Mouse (Mus musculus): ENCODE measurements around the gene Endod1. TPM values are rescaled to one million over a fixed set of nuclear protein-coding genes. Genes with fewer than 3 reads are reported as not detected.

Endod1 gene
- polyA plus RNA-seq, 1 experiment from 2014 or later, result 25.0 TPM

GRCm38 (mm10) chr9:14394956-14395561 lies 13.8 kb upstream of the Endod1 start:
- no peak overlapping the region for H3K27ac ChIP-seq (replicated peaks)
- ATAC-seq (ENCODE audit: insufficient number of reproducible peaks, low FRiP score, low TSS enrichment, low read depth), result no peak
- no peak overlapping the region for H3K4me3 ChIP-seq (replicated peaks)
- H3K27me3 ChIP-seq, result no peaks in the 10 kb centered on the region
- no peaks in the 10 kb centered on the region for H3K36me3 ChIP-seq
- no peaks in the 10 kb centered on the region for H3K9me3 ChIP-seq (replicated peaks)
- no peak overlapping the region for H3K4me2 ChIP-seq (replicated peaks)
- H3K9ac ChIP-seq, result no peak overlapping the region
- H3K4me1 ChIP-seq, result no peaks in the 10 kb centered on the region
- 46% methylated on average over 2 of the region's 2 CpGs for WGBS

- no peak overlapping the region for H3K27ac ChIP-seq (replicated peaks)
- H3K4me1 ChIP-seq, result no peaks in the 10 kb centered on the region
- ATAC-seq (ENCODE audit: insufficient number of reproducible peaks, low FRiP score, low TSS enrichment, low read depth), result no peak
- H3K36me3 ChIP-seq, result no peaks in the 10 kb centered on the region
- H3K27me3 ChIP-seq, result no peaks in the 10 kb centered on the region
- whole genome bisulfite sequencing, result 80% methylated on average over 3 of the region's 3 CpGs
- no peaks in the 10 kb centered on the region for H3K9me3 ChIP-seq (replicated peaks)
- no peak overlapping the region for H3K4me3 ChIP-seq (replicated peaks)
- H3K9ac ChIP-seq, result no peak overlapping the region
- H3K4me2 ChIP-seq (replicated peaks), result no peak overlapping the region
Observed at GRCm38 (mm10) chr9:14391841-14392318, 10.6 kb upstream of the Endod1 start.

- Histone ChIP-seq H3K27ac (replicated peaks) (no peak overlapping the region), H3K36me3 (no peaks in the 10 kb centered on the region), H3K9me3 (replicated peaks) (no peaks in the 10 kb centered on the region), H3K27me3 (no peaks in the 10 kb centered on the region), H3K4me2 (replicated peaks) (no peak overlapping the region), H3K4me1 (no peaks in the 10 kb centered on the region), H3K9ac (no peak overlapping the region), H3K4me3 (replicated peaks) (no peak overlapping the region)
- WGBS, result 93% methylated on average over 9 of the region's 9 CpGs
- no peak for ATAC-seq (ENCODE audit: insufficient number of reproducible peaks, low FRiP score, low TSS enrichment, low read depth)
Observed at GRCm38 (mm10) chr9:14391286-14391685, 10.0 kb upstream of the Endod1 start.

- Histone ChIP-seq H3K4me3 (replicated peaks) (no peak overlapping the region), H3K27me3 (no peaks in the 10 kb centered on the region), H3K9me3 (replicated peaks) (no peaks in the 10 kb centered on the region), H3K27ac (replicated peaks) (no peak overlapping the region), H3K36me3 (no peaks in the 10 kb centered on the region), H3K9ac (no peak overlapping the region), H3K4me1 (no peaks in the 10 kb centered on the region), H3K4me2 (replicated peaks) (no peak overlapping the region)
- ATAC-seq (ENCODE audit: insufficient number of reproducible peaks, low FRiP score, low TSS enrichment, low read depth), result no peak
- WGBS, result 84% methylated on average over 1 of the region's 1 CpGs
Observed at GRCm38 (mm10) chr9:14390278-14390677, 9.0 kb upstream of the Endod1 start.

- H3K36me3 ChIP-seq, result no peaks in the 10 kb centered on the region
- no peak overlapping the region for H3K4me3 ChIP-seq (replicated peaks)
- H3K9me3 ChIP-seq (replicated peaks), result no peaks in the 10 kb centered on the region
- no peak for ATAC-seq (ENCODE audit: insufficient number of reproducible peaks, low FRiP score, low TSS enrichment, low read depth)
- H3K9ac ChIP-seq, result no peak overlapping the region
- no peaks in the 10 kb centered on the region for H3K27me3 ChIP-seq
- H3K4me2 ChIP-seq (replicated peaks), result no peak overlapping the region
- H3K4me1 ChIP-seq, result no peaks in the 10 kb centered on the region
- 66% methylated on average over 4 of the region's 4 CpGs for WGBS
- H3K27ac ChIP-seq (replicated peaks), result no peak overlapping the region
Observed at GRCm38 (mm10) chr9:14389050-14389621, 7.8 kb upstream of the Endod1 start.

GRCm38 (mm10) chr9:14388001-14388400 lies 6.7 kb upstream of the Endod1 start:
- H3K27me3 ChIP-seq, result no peaks in the 10 kb centered on the region
- H3K4me3 ChIP-seq (replicated peaks), result no peak overlapping the region
- no peak overlapping the region for H3K4me2 ChIP-seq (replicated peaks)
- no peak overlapping the region for H3K9ac ChIP-seq
- H3K4me1 ChIP-seq, result no peaks in the 10 kb centered on the region
- no peaks in the 10 kb centered on the region for H3K9me3 ChIP-seq (replicated peaks)
- 94% methylated on average over 1 of the region's 1 CpGs for WGBS
- ATAC-seq (ENCODE audit: insufficient number of reproducible peaks, low FRiP score, low TSS enrichment, low read depth), result no peak
- H3K36me3 ChIP-seq, result no peaks in the 10 kb centered on the region
- no peak overlapping the region for H3K27ac ChIP-seq (replicated peaks)

- H3K4me2 ChIP-seq (replicated peaks), result no peak overlapping the region
- H3K9ac ChIP-seq, result no peak overlapping the region
- no peaks in the 10 kb centered on the region for H3K36me3 ChIP-seq
- WGBS, result 87% methylated on average over 9 of the region's 9 CpGs
- peaks cover 1% of the 10 kb centered on the region; the same call in 1 of the 2 replicates for H3K4me1 ChIP-seq
- no peak for ATAC-seq (ENCODE audit: insufficient number of reproducible peaks, low FRiP score, low TSS enrichment, low read depth)
- H3K4me3 ChIP-seq (replicated peaks), result no peak overlapping the region
- H3K27ac ChIP-seq (replicated peaks), result no peak overlapping the region
- H3K9me3 ChIP-seq (replicated peaks), result no peaks in the 10 kb centered on the region
- H3K27me3 ChIP-seq, result no peaks in the 10 kb centered on the region
Observed at GRCm38 (mm10) chr9:14386831-14387230, 5.5 kb upstream of the Endod1 start.

- Histone ChIP-seq H3K4me2 (replicated peaks) (no peak overlapping the region), H3K9ac (no peak overlapping the region), H3K4me3 (replicated peaks) (no peak overlapping the region), H3K27ac (replicated peaks) (no peak overlapping the region), H3K9me3 (replicated peaks) (no peaks in the 10 kb centered on the region), H3K27me3 (no peaks in the 10 kb centered on the region), H3K36me3 (no peaks in the 10 kb centered on the region), H3K4me1 (peaks cover 6% of the 10 kb centered on the region; the same call in 1 of the 2 replicates)
- ATAC-seq (ENCODE audit: insufficient number of reproducible peaks, low FRiP score, low TSS enrichment, low read depth), result no peak
- 83% methylated on average over 8 of the region's 8 CpGs for WGBS
Observed at GRCm38 (mm10) chr9:14385665-14386064, 4.4 kb upstream of the Endod1 start.

- Histone ChIP-seq H3K27me3 (no peaks in the 10 kb centered on the region), H3K9ac (no peak overlapping the region), H3K4me2 (replicated peaks) (no peak overlapping the region), H3K4me3 (replicated peaks) (no peak overlapping the region), H3K36me3 (no peaks in the 10 kb centered on the region), H3K4me1 (peaks cover 21% of the 10 kb centered on the region; the same call in 1 of the 2 replicates), H3K27ac (replicated peaks) (no peak overlapping the region), H3K9me3 (replicated peaks) (no peaks in the 10 kb centered on the region)
- WGBS, result 80% methylated on average over 4 of the region's 4 CpGs
- no peak for ATAC-seq (ENCODE audit: insufficient number of reproducible peaks, low FRiP score, low TSS enrichment, low read depth)
Observed at GRCm38 (mm10) chr9:14383186-14383920, 2.0 kb upstream of the Endod1 start.

GRCm38 (mm10) chr9:14382256-14382791 lies 1.0 kb upstream of the Endod1 start:
- H3K4me1 ChIP-seq, result peaks cover 21% of the 10 kb centered on the region; the same call in 1 of the 2 replicates
- H3K27ac ChIP-seq (replicated peaks), result no peak overlapping the region
- ATAC-seq (ENCODE audit: insufficient number of reproducible peaks, low FRiP score, low TSS enrichment, low read depth), result no peak
- no peaks in the 10 kb centered on the region for H3K9me3 ChIP-seq (replicated peaks)
- no peak overlapping the region for H3K4me2 ChIP-seq (replicated peaks)
- no peaks in the 10 kb centered on the region for H3K36me3 ChIP-seq
- WGBS, result 75% methylated on average over 5 of the region's 5 CpGs
- no peak overlapping the region for H3K9ac ChIP-seq
- no peaks in the 10 kb centered on the region for H3K27me3 ChIP-seq
- H3K4me3 ChIP-seq (replicated peaks), result no peak overlapping the region
